Mouse (Mus musculus) brain, embryonic 18.5 days (tissue): ENCODE results near the gene Tm4sf5.
"Not testable (repeated sequence)": the region's sequence is repeated elsewhere in the genome, so short reads cannot be mapped to it uniquely, and the experiment has no call there.

Experiments
- DNase-seq: peaks from one replicate; pipeline ENCODE4 v3.0.0-alpha.2; 2012; ENCODE audit warnings: low read depth, low spot score

The Tm4sf5 gene

DNA sequence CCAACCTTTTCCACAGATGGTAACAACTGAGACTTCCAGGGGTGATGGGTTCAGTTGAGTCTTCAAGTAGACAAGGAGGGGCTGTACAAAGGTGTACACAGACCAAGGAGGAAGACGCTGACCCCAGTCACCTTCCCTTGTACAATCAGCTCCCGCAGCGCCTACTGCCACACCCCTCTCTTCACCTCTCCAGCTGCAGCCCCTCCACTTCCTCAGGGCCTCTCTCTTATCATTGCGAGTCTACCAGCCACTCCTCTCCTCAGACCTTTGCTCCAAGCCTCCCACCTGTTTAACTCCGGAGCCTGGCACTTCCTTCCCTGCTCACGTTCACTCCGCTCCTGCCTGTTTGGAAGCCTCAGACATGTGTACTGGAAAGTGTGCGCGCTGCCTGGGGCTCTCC is at the start of gene Tm4sf5:
Gene Tm4sf5 (plus strand): TSS at position 275 of the 400 bp plus-strand sequence.
- DNase-seq: no peak

DNA sequence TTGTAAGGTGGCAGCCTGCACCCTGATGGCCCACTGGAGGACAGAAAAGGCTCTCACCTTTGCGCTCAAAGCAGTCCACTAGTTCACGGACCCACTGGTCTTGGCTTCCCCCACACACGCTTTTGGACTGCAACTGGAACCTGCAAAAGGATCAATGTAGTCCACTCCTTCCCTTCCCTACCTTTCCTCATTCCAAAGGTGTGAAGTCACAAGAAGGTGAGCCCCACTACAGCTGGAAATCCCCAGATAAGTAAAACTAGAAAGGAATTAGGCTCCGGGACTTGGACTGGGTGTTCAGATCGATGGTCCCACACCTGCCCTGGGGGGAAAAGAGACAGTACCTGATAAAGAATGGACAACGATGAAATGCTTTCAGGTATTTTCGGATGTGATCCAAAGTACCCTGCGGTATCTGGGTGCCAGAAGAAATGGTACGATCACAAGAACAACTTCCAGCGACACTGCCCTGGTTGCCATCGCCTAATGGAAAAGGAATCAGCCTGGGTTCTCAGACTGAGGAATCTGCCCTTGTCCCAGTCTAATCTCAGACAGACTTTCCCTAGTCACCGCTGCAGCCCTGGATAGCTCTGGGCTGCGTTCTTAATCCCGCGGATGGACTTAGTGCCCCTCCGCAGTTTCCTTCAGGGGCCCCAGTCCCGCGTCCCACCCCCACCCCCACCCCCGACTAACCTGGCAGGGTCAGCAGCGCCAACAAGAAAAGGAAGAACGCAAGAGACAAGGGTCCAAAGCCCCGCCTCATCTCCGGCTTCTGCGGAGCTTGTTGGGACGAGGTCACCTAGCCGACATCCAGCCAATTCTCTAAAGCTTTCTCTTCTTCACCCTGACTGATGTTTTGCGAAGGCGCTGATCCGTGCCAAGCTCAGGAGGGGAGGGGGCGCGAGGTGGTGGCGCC is 46.1 kb upstream of the Tm4sf5 start, which contains the start of gene Zmynd15:
Gene Zmynd15 (plus strand): TSS at position 746 of the 913 bp plus-strand sequence.
- DNase-seq: no peak

DNA sequence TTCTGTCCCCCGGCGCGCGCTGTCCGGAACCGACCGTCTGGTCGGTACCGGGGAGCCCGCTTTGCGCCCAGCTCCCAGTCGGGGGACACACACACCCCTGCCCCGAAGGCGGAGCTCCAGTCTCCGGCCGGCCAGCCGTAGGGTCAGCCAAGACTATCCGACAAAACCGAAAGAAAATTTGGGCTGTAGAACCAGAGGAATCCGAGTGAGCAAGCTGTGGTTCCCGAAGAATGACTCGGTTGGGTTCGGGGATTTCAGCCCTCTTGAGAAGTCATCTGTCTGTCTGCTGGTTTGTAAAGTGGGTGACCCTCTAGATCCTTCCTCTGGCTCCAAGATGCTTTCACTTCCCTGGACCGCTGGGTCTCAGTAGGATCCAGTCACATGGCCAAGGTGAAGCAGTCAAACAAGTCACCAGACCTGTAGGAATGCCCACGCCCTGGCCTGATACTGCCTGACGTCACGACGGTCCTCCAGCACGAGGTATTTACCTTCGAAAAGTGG is 45.4 kb upstream of the Tm4sf5 start, which contains the start of gene Cxcl16:
Gene Cxcl16 (minus strand): TSS at position 384 of the 501 bp plus-strand sequence.
- DNase-seq: no peak

DNA sequence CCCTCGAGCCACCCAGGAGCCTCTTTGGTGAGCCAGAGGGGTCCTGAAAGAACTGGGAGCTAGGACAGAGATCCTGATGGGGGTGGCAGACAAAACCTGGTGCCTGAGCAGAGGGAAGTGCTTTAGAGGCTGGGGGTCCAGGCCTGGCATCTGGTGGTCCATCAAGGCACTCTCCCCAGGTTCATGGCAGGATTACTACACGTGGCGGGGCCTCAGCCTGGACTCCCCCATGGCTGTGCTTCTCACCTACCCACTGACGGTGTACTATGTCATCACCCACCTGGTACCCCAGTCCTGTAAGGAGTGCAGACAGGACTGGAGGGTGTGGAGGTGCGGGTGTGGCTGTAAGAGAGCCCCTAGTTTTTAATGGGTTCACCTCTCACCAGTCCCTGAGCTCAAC is 41.1 kb upstream of the Tm4sf5 start:
- no peak for DNase-seq

DNA sequence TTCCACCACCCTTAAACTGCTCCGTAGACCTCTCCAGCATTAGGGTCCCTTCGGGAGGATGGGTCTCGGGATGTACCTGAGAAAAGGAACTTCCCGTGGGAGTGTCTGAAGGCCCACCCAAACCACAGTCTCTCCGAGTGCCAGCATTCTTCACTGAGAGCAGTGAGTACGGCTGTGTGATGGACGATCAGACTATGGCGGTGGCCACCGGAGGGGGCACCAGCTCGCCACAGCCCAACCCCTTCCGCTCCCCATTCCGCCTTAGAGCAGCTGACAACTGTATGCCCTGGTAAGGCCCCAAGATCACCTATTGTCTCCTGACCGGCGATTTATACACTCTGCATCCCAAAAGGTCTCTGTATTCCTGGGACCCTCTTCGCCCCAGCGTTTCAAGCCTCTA is 39.8 kb upstream of the Tm4sf5 start:
- DNase-seq: no peak

DNA sequence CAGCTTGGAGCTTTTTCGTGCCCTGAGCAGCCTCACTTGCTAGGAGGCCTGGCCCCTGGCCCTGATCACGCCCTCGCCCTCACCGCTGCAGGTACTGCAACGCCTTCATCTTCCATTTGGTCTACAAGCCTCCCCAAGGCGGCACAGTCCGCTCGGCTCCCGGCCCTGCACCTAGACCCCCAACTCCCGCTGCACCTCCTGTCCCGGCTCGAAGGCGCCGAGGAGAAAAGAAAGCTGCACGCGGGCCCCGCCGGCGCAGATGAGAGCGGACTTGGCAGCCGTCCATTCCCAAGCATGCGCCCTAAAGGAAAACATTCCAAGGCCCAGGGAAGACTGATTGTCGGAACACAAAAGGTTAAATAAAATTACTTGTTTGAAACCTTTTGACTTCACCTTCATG is 39.2 kb upstream of the Tm4sf5 start:
- no peak for DNase-seq

DNA sequence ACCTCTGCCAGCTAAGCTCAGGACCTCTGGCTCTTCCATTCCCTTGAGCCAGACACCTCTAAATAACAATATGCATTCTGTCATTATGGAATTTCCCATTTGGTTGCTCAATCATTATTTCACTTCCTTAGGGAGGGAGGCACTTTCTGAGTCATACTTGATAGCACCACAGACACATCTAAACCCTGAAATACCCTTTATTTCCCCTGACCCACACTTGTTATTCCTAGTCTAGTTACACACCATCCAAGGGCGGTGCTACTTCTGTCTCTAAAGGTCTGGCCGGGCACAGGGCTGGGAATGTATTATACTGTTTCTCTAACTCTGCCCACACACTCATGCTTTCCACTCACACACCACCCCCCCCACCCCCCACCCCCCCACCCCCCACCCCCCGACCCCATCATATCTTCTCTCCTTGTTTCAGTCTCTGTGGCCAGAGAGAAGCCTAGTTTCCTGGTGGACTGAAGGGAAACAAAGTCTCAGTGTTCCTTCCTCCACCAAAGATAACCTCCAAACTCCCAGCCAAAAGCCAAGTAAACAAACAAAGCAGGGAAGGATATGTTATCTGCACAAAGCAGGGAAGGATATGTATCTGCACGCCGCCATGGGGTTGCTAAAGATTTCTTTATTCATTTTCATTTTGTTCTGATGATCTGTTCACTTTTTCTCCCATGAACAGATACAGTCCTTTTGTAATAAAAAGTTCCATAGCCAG is 37.0 kb upstream of the Tm4sf5 start:
- DNase-seq: no peak

DNA sequence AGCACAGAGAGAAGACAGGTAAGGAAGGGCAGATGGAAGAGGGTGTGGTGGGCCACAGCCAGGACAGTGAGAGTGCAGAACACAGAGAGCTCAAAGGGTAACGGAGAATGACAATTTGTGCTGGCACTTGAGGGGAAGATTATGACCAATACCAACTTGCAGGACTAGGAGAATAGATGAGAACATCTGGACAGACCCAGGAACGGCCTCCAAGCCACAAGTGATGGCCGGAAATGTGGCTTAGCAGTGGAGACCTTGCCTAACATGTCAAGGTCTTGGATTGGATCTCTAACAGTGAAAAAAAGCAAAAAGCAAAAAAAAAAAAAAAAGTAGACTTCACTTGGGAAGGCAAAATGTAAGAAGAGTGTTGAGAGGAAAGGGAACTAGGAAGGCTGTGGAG is 35.3 kb upstream of the Tm4sf5 start:
- no peak for DNase-seq

DNA sequence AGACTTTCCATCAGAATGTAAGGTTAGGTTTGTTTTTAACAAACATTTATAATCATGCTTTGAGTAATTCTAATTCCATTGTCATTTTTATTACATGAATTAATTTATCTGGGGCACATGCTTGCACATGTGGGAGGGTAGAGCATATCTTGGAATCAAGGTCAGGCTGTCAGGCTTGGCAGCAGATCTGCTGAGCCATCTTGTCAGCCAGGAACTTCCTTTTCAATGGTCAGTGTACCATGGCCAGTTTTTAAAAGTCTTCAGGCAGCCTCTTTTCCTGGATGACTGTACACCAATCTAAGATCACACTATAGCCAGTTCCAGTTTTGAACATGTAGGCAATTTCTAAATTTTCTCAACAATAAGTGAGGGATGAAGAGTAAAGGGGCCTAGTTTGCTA is 32.3 kb upstream of the Tm4sf5 start:
- no peak for DNase-seq

DNA sequence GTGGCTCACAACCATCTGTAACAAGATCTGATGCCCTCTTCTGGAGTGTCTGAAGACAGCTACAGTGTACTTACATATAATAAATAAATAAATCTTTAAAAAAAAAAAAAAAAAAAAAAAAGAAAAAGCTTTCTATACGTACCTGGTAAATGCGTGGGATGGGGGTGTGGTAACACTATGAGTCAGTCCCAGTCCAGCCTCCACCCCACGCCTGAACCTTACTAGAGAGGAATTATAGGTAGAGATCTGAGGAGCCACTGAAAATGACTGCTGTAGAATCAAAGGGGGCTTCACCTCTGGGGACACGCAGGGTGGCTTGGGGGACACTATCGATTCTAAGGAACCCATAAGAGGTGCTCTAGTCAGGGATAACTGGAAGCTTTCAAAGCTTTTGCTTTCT is 31.8 kb upstream of the Tm4sf5 start:
- DNase-seq: not testable (repeated sequence)

DNA sequence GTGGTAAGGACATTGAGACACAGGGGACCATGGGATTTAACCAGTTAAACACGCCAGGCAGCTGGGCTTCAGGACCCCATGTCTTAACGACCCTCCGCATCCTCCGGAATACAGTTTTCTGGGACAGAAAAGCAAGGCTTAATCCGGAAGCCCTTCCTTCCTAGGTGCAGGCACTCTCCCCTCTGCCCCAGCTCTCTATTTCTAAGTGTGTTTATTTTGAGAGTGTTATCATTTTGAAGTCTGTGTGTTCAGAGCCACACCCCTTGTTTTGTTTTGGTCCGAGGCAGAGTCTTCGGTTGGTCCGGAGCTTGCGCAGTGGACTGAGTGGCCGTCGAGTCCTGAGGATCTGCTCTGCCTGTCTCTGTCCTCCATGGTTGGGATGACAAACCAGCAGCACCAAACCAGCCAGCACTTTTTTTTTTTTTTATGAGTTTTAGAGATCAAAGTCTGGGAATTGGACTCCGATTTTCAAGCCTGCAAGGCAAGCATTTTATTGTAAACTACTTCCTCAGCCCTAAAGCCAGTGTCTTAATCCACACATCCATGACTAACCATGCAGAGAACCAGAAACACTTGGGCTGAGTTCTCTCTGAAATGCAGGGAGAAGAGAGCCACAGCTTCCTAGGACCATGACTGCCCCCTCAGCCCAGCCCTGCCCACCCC is 30.0 kb upstream of the Tm4sf5 start:
- DNase-seq: no peak

DNA sequence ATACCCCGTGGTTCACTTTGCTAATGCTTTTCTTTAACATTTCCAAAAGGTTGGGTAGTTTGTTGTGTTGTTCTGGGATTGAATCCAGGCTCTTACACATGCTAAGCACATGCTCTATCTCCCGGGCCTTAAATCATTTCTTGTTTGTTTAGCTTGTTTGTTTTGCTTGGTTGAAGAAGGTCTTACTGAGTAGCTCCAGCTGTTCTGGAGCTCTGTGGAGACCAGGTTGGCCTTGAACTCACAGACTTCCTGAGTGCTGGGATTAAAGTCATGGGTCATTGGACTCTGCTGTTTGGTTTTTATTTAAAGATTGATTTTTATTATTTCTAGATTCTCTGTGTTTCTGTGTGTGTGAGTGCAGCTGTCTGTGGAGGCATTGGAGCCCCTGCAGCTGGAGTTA is 19.5 kb upstream of the Tm4sf5 start:
- DNase-seq: no peak

DNA sequence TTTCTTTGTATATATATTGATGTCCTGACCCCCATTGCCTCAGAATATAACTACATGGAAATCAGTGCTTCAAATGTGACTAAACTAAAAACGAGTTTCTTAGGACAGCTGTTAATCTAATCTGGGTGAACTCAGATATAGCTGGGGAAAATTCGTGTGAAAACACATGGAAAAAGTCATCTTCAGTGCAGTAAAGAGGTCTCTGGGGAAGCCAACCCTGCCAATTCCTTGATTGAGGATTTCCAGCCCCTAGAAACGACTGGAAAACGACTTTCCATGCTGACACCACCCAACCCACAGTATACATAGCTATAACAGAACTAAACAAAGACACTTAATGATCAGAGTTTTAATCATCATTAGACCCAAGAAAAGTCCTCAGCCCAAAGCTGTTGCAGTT is 17.2 kb upstream of the Tm4sf5 start:
- DNase-seq: no peak

DNA sequence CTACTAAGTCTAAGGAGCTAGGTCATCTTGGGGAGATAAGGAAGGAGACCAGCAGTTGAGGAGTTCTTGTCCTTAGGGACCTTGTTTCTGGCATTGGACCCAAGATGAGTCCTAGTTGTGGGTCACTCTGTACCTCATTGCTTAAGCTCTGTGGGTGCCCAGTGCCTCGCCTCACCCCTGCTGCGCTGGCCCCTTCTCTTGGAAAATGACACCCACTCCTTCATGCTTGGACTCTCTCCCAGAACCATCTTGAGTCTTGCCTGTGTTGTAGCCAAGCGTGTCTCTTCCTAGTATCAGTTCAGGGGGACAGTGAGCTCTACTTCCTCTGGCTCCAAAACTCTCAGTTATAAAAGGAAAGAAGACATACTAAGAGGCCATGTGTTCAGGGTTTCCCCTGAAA is 15.9 kb upstream of the Tm4sf5 start:
- no peak for DNase-seq

DNA sequence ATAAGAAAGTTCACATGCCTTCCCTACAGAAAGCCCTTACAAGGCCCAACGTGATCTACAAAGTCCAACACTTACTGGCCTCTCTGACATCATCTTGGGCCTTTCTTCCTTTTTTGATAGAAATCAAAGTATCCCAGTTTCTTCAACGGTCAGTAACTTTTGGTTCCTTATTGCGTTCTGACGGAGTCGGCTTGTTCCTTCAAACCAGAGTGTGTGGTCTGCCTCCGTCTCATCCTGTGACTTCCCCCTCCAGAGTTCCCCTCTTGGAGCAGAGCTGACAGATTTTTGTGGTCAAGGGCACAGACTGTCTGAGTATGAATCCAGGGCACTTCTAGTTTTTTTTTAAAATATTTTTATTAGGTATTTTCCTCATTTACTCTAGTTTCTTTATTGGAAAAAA is 15.4 kb upstream of the Tm4sf5 start:
- no peak for DNase-seq

DNA sequence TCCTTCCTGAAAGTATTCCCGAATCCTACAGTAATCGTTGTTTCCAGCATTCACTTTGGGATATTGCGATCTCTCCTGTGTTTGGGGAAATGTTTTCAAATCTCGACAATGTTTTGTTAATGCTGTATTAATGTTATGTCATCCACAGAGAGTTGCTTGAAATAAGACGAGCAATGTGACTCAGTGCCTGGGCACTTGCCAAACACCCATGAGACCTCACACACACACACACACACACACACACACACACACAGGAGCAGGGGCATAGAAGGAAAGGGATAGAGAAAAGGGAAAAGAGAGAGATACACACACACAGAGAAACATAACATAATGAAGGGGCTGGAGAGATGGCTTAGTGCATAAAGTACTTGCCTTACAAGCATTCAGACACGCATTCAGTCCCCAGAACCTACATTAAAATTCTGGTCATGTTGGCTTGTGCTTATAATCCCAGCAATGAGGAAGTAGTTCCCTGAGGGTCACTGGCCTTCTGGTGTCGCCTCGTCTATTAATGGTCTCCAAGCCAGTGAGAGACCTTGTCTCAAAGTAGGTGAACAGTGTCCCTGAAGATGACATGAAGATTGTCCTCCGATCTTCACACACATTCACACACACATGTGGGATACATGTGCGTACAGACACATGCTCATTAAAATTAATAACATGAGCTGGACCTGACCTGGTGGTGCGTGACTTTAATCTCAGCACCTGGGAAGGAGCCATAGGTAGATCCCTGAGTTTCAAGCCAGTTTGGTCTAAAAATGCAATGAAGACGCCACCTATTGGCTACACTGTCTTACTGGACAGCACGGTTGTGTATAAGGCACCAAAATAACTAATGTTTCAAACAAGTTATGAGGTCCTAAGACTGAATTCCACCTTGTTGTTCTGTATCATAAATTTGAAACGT is 5.2 kb upstream of the Tm4sf5 start:
- no peak for DNase-seq

DNA sequence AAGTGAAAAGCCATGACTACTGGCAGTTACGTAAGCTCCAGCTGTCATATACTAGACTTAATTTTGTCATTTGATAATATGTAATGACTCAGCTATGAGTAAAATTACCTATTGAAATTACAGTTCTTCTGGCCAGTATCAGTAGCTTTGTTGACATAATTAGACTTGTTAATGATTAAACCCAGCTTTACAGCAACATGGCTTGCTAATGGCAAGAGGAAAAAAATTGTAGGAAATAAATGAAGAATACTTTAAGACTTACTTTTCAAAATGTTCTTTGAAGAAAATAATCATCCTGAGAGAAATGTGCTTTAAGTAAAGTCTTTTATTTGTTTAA is 4.6 kb upstream of the Tm4sf5 start:
- DNase-seq: no peak

DNA sequence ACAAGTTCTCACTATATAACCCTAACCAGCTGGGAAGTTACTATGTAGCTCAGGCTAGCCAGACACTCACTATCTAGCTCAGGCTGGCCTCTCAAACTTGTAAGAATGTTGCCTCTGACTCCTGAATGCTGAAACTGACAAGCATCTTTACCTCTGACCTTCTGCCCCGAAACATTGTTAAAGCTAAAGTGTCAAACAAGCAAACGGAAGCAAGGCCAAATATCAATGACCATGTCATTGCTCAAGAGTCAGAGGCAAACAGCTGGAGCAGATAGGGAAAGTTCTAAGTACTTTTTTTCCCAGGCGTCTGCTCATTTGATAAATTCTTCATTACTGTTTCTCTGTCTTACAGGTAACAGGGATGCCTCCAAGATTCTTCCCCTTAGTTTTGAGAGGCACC is 3.0 kb upstream of the Tm4sf5 start:
- DNase-seq: no peak

DNA sequence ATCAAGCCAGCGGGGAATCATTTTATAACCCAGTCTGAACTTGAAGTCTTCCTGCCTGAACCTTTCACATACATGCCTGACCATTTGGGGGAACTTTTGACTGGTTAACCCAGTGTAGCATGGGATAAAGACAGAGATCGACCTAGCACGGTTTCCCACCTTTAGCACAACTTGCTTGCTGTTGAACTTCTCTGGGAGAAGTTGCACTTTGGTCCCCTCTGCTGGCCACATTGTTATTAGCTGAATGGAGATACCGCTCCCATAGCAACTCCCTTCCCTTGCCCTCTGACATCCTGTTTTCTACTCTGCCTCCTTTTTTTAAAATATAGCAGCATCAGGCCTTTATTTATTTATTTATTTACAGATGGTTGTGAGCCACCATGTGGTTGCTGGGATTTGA is 1.3 kb downstream of the Tm4sf5 start:
- DNase-seq: no peak

DNA sequence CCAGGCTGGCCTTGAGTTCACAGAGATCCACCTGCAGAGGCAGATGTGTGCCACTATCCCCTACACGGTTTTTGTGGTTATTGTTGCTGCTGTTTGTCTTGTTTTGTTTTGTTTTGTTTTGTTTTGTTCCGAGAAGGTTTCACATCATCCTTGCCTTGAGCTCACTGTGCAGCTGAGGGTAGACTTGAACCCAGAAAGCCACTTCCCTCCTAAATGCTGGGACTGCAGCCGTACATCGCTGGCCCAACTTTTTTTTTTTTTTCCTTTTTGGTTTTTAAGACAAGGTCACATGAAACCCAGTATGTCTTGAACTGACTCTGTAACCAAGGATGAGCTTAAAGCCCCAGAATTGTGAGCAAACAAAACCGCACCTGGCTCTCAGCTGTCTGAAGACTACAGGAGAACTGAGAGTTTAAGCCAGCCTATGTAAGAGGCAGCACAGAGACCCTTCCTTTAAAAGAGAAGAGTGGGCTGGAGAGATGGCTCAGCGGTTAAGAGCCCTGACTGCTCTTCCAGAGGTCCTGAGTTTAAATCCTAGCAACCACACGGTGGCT is 2.0 kb downstream of the Tm4sf5 start:
- no peak for DNase-seq
